Mouse (Mus musculus) embryonic facial prominence, embryonic 13.5 days (tissue): ENCODE data around the gene Pfpl. TPM values are rescaled to one million over a fixed set of nuclear protein-coding genes. Genes with fewer than 3 reads are reported as not detected.

Source experiments
- ATAC-seq: fragments of 200-750 bp; cut with Nextera tagmentation; 2 replicates; pipeline ENCODE4 v1.8.0; 2017; ENCODE audit warnings: low read depth; ENCODE audit not compliant: insufficient number of reproducible peaks, insufficient read depth, low FRiP score, low TSS enrichment
- H3K27ac ChIP-seq: fragments of 300-500 bp; sonication (generic); 2 replicates; pipeline ENCODE4 v1.5.1; 2015; ENCODE audit warnings: moderate library complexity, mild to moderate bottlenecking, inconsistent platforms
- H3K27me3 ChIP-seq: fragments of 300-500 bp; sonication (generic); 2 replicates; pipeline ENCODE4 v1.6.1; 2015; ENCODE audit warnings: mild to moderate bottlenecking, inconsistent platforms
- H3K36me3 ChIP-seq: fragments of 300-500 bp; sonication (generic); 2 replicates; pipeline ENCODE4 v1.6.1; 2015; ENCODE audit warnings: mild to moderate bottlenecking, inconsistent platforms
- H3K4me1 ChIP-seq: fragments of 300-500 bp; sonication (generic); 2 replicates; pipeline ENCODE4 v1.6.1; 2015; ENCODE audit warnings: inconsistent platforms
- H3K4me2 ChIP-seq: fragments of 300-500 bp; sonication (generic); 2 replicates; pipeline ENCODE4 v1.6.1; 2015; ENCODE audit warnings: moderate library complexity, mild to moderate bottlenecking, inconsistent platforms
- H3K4me3 ChIP-seq: fragments of 300-500 bp; sonication (generic); 2 replicates; pipeline ENCODE4 v1.5.1; 2015; ENCODE audit warnings: mild to moderate bottlenecking, inconsistent platforms
- H3K9ac ChIP-seq: fragments of 300-500 bp; sonication (generic); 2 replicates; pipeline ENCODE4 v1.6.1; 2015; ENCODE audit warnings: mild to moderate bottlenecking, inconsistent platforms
- H3K9me3 ChIP-seq: fragments of 300-500 bp; sonication (generic); 2 replicates; pipeline ENCODE4 v1.6.1; 2016; ENCODE audit warnings: inconsistent platforms
- WGBS: fragments of 180-500 bp; shearing (Covaris S2); methylation state at CpG from one replicate; pipeline ENCODE4 v1.1.7; 2015; ENCODE audit warnings: mixed read lengths; 5-methylcytosine and 5-hydroxymethylcytosine counted together
- polyA plus RNA-seq: library from polyadenylated mRNA; unstranded; fragments of >200 nt; fragmentation: Nextera tagmentation; extraction: Ambion mirVana; gene quantifications from 2 replicates; pipeline ENCODE4 v1.2.1, GENCODE M21; 2015

Gene Pfpl
- polyA plus RNA-seq, 1 experiment from 2014 or later: not detected

DNA sequence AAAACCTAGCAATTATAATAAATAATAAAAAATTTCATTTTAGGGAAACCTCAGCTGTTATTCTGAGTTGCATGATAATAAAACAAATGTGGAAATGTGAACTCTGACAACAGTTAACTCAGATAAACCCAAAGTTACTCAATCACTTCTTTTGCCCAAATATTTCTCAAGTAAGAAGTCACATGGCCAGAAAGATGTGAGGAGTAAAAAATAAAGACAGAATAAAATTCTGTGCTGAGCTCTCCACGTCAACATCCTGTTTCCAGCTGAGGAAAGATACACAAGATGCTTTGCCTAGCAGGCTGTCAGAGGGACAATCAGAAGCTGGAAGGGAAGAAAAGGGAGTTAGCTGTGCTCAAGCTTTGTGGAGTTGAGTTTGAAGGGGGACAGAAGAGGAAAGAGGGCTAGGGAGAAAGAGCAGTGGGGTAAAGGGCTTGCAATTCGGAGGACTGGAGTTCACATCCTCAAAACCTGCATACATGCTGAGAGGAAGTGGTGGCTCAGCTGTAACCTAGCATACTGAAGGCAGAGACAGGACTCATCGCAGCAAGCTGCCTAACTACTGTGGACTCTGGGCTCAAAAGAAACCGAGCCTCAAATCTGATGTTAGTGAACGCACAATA lies 12.5 kb downstream of the Pfpl start:
- H3K27me3 ChIP-seq: no peaks in the 10 kb centered on the region
- H3K9me3 ChIP-seq: no peaks in the 10 kb centered on the region
- H3K4me1 ChIP-seq: no peaks in the 10 kb centered on the region
- H3K36me3 ChIP-seq: no peaks in the 10 kb centered on the region
- no peak overlapping the region for H3K9ac ChIP-seq
- no peak overlapping the region for H3K4me3 ChIP-seq
- no peak for ATAC-seq
- H3K27ac ChIP-seq: no peak overlapping the region
- WGBS: 70% methylated on average over 5 of the region's 5 CpGs
- H3K4me2 ChIP-seq: no peak overlapping the region

DNA sequence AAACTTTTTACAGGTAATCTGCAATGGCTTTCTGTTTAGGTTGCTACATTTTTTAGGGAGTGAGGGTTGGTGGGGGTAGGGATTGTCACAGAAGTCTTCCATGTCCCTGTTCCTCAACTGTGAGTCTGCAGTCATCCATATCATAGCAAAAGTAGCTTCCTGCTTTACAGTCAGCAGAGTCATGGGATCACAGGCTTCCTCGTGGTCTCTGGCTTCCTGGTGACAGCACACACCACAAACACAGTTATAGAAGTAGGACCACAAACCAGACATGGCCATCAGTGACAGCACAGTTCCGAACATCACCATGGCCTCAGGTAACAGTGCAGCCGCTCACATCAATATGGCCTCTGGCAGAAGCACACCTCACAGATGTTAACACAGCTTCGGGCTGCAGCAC lies 14.9 kb downstream of the Pfpl start:
- Histone ChIP-seq H3K9ac (no peak overlapping the region), H3K4me3 (no peak overlapping the region), H3K4me1 (no peaks in the 10 kb centered on the region), H3K9me3 (no peaks in the 10 kb centered on the region), H3K27ac (no peak overlapping the region), H3K4me2 (no peak overlapping the region), H3K27me3 (no peaks in the 10 kb centered on the region), H3K36me3 (no peaks in the 10 kb centered on the region)
- WGBS: 73% methylated on average over 4 of the region's 4 CpGs
- ATAC-seq: no peak

DNA sequence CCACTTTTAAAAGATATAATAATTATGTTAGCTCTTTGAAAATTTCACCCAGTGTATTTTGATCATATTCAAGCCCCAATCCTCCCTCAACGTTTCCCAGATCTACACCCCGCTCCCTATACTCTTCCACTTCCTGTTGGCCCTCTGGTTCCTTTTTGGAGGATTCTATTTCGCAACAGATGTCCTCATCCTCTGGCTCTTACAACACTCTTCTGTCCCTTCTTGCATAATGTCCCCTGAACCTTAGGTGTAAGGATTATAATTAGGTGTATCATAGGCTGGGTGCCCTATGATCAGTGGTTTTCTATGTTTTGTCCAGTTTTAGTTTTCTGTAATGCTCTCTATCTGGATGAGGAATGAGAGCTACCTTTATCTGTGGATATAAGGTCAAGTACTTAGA lies 17.3 kb downstream of the Pfpl start:
- no peak for ATAC-seq
- 75% methylated on average over 3 of the region's 3 CpGs for WGBS
- H3K4me2 ChIP-seq: no peak overlapping the region
- no peaks in the 10 kb centered on the region for H3K9me3 ChIP-seq
- no peak overlapping the region for H3K27ac ChIP-seq
- H3K4me3 ChIP-seq: no peak overlapping the region
- no peaks in the 10 kb centered on the region for H3K4me1 ChIP-seq
- H3K27me3 ChIP-seq: no peaks in the 10 kb centered on the region
- no peak overlapping the region for H3K9ac ChIP-seq
- no peaks in the 10 kb centered on the region for H3K36me3 ChIP-seq

DNA sequence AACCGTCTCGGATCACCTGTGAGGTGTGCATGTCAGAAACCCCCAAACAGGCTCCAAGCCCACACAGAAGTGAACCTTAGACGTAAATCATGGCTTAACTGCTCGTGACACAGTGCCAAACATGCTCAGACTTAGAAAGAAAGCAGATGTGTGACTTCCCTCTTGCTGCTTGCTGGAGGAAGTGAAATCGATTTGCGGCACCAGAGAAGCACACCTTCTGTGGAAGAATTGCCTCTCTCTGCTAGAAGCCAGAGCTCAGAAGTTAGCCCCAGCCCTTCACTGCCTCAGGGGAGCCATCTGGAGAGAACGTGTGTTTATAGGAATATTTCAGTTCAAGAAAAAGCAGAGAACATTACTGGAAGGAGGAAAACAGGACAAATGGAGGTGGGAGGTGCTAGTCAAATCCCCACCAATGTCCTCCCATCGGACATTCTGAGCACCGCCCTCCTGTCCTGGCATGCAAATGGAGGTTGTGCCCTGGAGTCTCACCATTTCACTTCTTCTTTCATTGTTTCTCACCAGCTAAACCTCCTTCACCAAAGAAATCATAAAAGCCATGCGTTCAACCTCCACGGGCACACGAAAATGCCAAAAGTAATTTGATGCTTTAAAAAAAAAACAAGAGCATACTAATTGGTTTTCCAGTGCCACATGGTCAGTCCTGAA lies 29.8 kb downstream of the Pfpl start:
- 0 out of 2 replicates have a peak, but pooled peaks have one; percentile 37 for ATAC-seq
- 45% methylated on average over 12 of the region's 12 CpGs for WGBS
- Histone ChIP-seq H3K4me2 (peak overlapping the region; percentile 44), H3K9me3 (no peaks in the 10 kb centered on the region), H3K36me3 (no peaks in the 10 kb centered on the region), H3K9ac (no peak overlapping the region), H3K27ac (0 out of 2 replicates have a peak overlapping the region, but pooled peaks have one; percentile 17), H3K4me3 (no peak overlapping the region), H3K4me1 (peaks cover 5% of the 10 kb centered on the region), H3K27me3 (no peaks in the 10 kb centered on the region)

DNA sequence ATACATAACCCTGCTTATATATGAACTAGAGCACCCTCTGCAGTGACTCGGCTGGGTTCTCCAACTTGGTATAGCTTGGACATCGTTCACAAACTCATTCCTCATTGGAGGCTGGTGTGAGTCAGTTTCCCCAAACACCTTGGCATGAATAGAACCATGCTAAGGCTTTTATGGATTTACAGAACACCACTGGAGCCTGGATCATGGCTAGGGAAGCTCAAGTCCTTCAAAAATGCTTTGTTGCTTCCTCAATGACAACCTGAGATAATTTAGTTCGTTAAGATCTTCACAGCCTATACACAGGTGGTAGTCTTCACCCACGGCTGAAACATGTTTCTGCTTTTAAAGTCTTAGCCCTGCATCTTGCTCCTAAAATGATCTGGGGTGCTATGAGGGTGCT lies 31.8 kb downstream of the Pfpl start:
- ATAC-seq: no peak
- WGBS: 87% methylated on average over 4 of the region's 4 CpGs
- no peaks in the 10 kb centered on the region for H3K36me3 ChIP-seq

DNA sequence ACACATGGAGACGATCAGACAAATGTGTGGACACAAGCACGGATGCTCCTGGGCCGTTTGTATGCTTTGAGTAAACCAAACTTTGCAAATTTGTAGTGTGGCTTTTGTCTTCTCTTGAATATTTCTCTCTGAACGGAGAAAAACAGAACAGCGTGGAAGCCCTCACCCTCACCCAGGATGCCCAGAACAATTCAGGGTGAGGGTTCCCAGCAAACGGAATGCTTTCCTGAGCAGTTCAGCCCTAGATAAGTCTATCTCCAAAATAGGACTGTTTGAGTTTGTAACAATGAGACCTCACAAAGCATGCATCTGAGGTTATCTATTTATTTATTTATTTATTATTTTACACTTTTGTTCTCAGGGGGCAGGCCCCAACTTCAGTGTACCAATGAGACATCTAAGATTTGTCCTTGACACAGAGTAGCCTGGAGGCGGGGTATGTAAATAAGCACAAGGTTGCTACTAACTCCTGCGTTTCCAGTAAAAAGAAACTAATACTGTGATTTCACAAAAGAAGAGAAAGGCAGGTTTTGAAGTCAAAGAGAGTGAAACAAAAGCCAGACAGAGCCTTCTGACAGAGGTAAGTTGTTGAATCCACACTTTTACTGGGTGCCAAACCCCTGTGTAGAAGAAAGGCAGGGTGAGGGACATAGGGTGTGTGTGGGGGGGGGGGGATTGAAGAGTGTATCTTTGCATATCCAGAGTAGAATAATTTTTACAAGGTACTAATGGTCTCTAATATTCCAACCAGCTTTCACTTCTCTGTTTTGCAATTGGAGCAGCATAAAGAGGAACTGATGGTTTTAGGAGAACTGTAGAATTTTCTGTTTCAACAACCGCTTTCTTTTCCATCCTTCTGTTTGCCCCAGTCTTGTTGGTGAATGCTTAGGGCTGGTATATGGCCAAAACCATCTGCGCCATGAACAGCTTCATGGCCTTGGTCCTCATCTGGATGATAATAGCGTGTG lies 32.9 kb downstream of the Pfpl start, which contains the start of gene Mpeg1:
Gene Mpeg1, plus strand, starts transcription at position 498 of the 968 bp plus-strand sequence.
- ATAC-seq: no peak
- 81% methylated on average over 11 of the region's 11 CpGs for whole genome bisulfite sequencing

More for the DNA sequence above, 31.8 kb downstream of the Pfpl start:
- H3K9ac ChIP-seq: no peak overlapping the region
- H3K27ac ChIP-seq: no peak overlapping the region
- peaks cover 11% of the 10 kb centered on the region for H3K4me1 ChIP-seq
- no peaks in the 10 kb centered on the region for H3K9me3 ChIP-seq
- no peak overlapping the region for H3K4me2 ChIP-seq
- no peaks in the 10 kb centered on the region for H3K27me3 ChIP-seq
- no peak overlapping the region for H3K4me3 ChIP-seq

DNA sequence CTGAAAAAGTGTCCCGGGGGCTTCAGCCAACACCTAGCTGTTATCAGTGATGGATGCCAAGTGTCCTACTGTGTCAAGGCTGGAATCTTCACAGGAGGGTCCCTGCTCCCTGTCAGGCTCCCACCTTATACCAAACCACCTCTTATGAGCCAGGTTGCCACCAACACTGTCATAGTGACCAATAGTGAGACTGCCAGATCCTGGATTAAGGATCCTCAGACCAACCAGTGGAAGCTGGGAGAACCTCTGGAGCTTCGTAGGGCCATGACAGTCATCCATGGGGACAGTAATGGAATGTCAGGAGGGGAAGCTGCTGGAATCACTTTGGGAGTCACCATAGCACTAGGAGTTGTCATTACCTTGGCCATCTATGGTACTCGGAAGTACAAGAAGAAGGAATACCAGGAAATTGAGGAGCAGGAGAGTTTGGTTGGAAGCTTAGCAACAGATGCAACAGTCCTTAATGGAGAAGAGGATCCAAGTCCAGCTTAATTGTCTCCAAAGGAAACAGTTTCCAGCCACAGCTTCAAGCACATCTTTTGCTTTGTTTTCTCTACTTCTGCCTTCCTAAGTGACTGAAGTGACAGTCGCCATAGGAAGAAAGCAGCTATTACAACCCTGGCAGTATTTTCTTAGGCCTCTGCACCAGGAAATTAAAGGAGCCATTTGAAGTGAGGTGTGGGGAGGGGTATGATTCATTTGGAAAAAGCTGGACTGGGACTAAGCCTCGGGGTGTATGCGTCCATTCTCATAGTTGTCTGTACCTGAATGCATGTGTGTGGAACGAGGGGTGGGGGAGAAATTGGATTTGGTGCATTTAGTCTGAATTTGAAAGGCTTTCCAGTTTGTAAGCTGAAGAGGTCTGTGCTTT lies 35.4 kb downstream of the Pfpl start:
- peaks cover 6% of the 10 kb centered on the region; the same call in 1 of the 2 replicates for H3K4me1 ChIP-seq
- no peak overlapping the region for H3K4me3 ChIP-seq
- WGBS: 58% methylated on average over 7 of the region's 7 CpGs
- H3K9me3 ChIP-seq: no peaks in the 10 kb centered on the region
- no peak for ATAC-seq
- no peak overlapping the region for H3K4me2 ChIP-seq
- H3K27me3 ChIP-seq: no peaks in the 10 kb centered on the region
- H3K36me3 ChIP-seq: no peaks in the 10 kb centered on the region
- H3K9ac ChIP-seq: no peak overlapping the region
- no peak overlapping the region for H3K27ac ChIP-seq

More for the DNA sequence above, 32.9 kb downstream of the Pfpl start, which contains the start of gene Mpeg1:
- Histone ChIP-seq H3K4me3 (no peak within 1 kb of the TSS), H3K27me3 (no peaks in the 10 kb centered on the region), H3K27ac (no peak within 1 kb of the TSS), H3K4me2 (no peak within 1 kb of the TSS), H3K9me3 (no peaks in the 10 kb centered on the region), H3K9ac (no peak within 1 kb of the TSS), H3K36me3 (no peaks in the 10 kb centered on the region), H3K4me1 (peaks cover 11% of the 10 kb centered on the region)

DNA sequence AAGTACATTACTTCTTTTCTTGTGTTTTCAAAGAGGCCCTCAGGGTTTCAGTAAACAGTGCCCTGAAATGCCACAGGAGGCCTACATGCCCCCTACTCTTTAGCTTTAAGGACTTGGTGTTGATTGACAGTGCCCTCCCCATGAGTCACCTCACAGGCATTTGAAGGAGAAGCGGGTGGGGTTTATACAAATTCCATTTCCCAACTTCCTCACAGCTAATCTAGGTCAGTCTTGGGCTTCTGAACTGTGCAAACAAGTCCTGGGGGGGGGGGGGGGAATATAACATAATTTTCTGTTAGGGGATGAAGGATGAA lies 36.0 kb downstream of the Pfpl start:
- no peak overlapping the region for H3K9ac ChIP-seq
- 12% methylated on average over 1 of the region's 1 CpGs for WGBS
- no peak overlapping the region for H3K4me2 ChIP-seq
- H3K27ac ChIP-seq: no peak overlapping the region
- H3K4me1 ChIP-seq: peaks cover 6% of the 10 kb centered on the region; the same call in 1 of the 2 replicates
- H3K9me3 ChIP-seq: no peaks in the 10 kb centered on the region
- no peaks in the 10 kb centered on the region for H3K27me3 ChIP-seq
- H3K36me3 ChIP-seq: 0 out of 2 replicates have a peak, but pooled peaks cover 3% of the 10 kb centered on the region
- ATAC-seq: no peak
- no peak overlapping the region for H3K4me3 ChIP-seq

DNA sequence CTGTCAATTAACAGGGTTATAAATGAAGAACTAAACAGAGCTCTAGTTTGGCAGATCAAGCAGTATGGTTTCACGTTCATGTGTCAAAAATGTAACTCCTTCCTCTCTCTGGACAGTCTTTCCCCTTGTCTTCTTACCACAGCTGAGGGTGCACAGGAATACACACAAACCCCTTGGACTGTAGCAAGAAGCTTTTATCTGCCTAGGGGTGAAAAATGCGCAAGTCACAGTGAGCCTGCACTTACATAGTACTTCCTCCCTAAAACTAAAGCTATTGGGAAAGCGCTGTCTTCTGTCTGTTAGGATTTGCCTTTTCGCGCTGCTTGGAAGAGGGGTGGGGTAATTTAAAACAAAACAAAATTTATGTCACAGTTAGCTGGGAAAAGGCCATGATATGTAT lies 36.4 kb downstream of the Pfpl start:
- Histone ChIP-seq H3K9me3 (no peaks in the 10 kb centered on the region), H3K27me3 (no peaks in the 10 kb centered on the region), H3K4me1 (peaks cover 6% of the 10 kb centered on the region; the same call in 1 of the 2 replicates), H3K36me3 (0 out of 2 replicates have a peak, but pooled peaks cover 4% of the 10 kb centered on the region), H3K27ac (no peak overlapping the region), H3K9ac (no peak overlapping the region), H3K4me2 (no peak overlapping the region), H3K4me3 (no peak overlapping the region)
- no peak for ATAC-seq
- 76% methylated on average over 5 of the region's 5 CpGs for WGBS

DNA sequence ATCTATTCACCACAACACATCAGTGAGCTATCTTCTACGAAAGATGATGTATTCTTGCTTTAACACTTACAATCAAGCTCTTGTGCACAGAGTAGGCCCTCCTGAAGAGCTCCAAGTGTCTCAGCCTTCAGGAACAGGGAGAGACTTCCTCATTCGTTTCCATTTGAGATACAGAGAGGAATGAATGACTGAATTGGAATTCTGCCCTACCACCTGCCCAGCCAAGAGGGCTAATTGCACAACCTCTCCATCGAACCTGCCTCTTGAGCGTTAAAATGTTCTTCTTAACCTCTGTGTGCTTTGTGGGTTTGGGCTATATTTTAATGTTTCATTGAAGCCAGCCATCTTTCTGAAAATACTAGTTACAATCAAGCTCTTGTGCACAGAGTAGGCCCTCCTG lies 37.0 kb downstream of the Pfpl start:
- H3K27me3 ChIP-seq: no peaks in the 10 kb centered on the region
- WGBS: 78% methylated on average over 4 of the region's 4 CpGs
- H3K4me2 ChIP-seq: no peak overlapping the region

More for the DNA sequence above, 37.0 kb downstream of the Pfpl start:
- H3K9me3 ChIP-seq: no peaks in the 10 kb centered on the region
- no peak overlapping the region for H3K4me3 ChIP-seq
- no peak overlapping the region for H3K9ac ChIP-seq
- ATAC-seq: no peak
- H3K36me3 ChIP-seq: 0 out of 2 replicates have a peak, but pooled peaks cover 4% of the 10 kb centered on the region
- H3K4me1 ChIP-seq: peaks cover 6% of the 10 kb centered on the region; the same call in 1 of the 2 replicates
- no peak overlapping the region for H3K27ac ChIP-seq
